Mouse (Mus musculus): Measurements from ENCODE around the gene Nt5e. TPM values are rescaled to one million over a fixed set of nuclear protein-coding genes. Genes with fewer than 3 reads are reported as not detected.

Nt5e gene
- polyA plus RNA-seq, 1 experiment from 2014 or later: 2.6 TPM

- Histone ChIP-seq H3K9me3 (ENCODE audit: control insufficient read depth, low read length) (no peaks in the 10 kb centered on the region), H3K4me3 (ENCODE audit: low read depth, low read length) (no peak overlapping the region), H3K4me1 (ENCODE audit: control insufficient read depth, insufficient read depth, low read length) (0 out of 2 replicates have a peak, but pooled peaks cover 3% of the 10 kb centered on the region), H3K36me3 (ENCODE audit: control insufficient read depth, insufficient read depth, low read length) (no peaks in the 10 kb centered on the region), H3K4me2 (ENCODE audit: low read depth, severe bottlenecking) (no peak overlapping the region), H3K9ac (ENCODE audit: low read length) (no peak overlapping the region), H3K27ac (replicated peaks; ENCODE audit: low read depth, low read length) (no peak overlapping the region), H3K27me3 (ENCODE audit: control insufficient read depth, insufficient read depth, low read length) (peaks cover 12% of the 10 kb centered on the region; the same call in 1 of the 2 replicates)
- 41% methylated on average over 3 of the region's 3 CpGs for WGBS
- ATAC-seq (ENCODE audit: insufficient number of reproducible peaks, low FRiP score, low TSS enrichment, low read depth) (no peak), DNase-seq (ENCODE audit: low spot score) (no peak)
Observed at GRCm38 (mm10) chr9:88332447-88332846, 5.5 kb downstream of the Nt5e start.

- 92% methylated on average over 1 of the region's 2 CpGs for WGBS
- Histone ChIP-seq H3K4me3 (ENCODE audit: low read depth, low read length) (no peak overlapping the region), H3K4me2 (ENCODE audit: low read depth, severe bottlenecking) (no peak overlapping the region), H3K9me3 (ENCODE audit: control insufficient read depth, low read length) (no peaks in the 10 kb centered on the region), H3K4me1 (ENCODE audit: control insufficient read depth, insufficient read depth, low read length) (no peaks in the 10 kb centered on the region), H3K9ac (ENCODE audit: low read length) (no peak overlapping the region), H3K27ac (replicated peaks; ENCODE audit: low read depth, low read length) (no peak overlapping the region), H3K27me3 (ENCODE audit: control insufficient read depth, insufficient read depth, low read length) (no peaks in the 10 kb centered on the region), H3K36me3 (ENCODE audit: control insufficient read depth, insufficient read depth, low read length) (no peaks in the 10 kb centered on the region)
- ATAC-seq (ENCODE audit: insufficient number of reproducible peaks, low FRiP score, low TSS enrichment, low read depth) (no peak), DNase-seq (ENCODE audit: low spot score) (no peak)
Observed at GRCm38 (mm10) chr9:88335839-88336238, 8.8 kb downstream of the Nt5e start.

GRCm38 (mm10) chr9:88340819-88341218, 13.8 kb downstream of the Nt5e start:
- no peak overlapping the region for H3K4me2 ChIP-seq (ENCODE audit: low read depth, severe bottlenecking)
- H3K9me3 ChIP-seq (ENCODE audit: control insufficient read depth, low read length): no peaks in the 10 kb centered on the region
- 89% methylated on average over 3 of the region's 3 CpGs for WGBS
- ATAC-seq (ENCODE audit: insufficient number of reproducible peaks, low FRiP score, low TSS enrichment, low read depth): no peak
- H3K4me1 ChIP-seq (ENCODE audit: control insufficient read depth, insufficient read depth, low read length): no peaks in the 10 kb centered on the region
- no peak overlapping the region for H3K27ac ChIP-seq (replicated peaks; ENCODE audit: low read depth, low read length)
- no peak for DNase-seq (ENCODE audit: low spot score)
- H3K4me3 ChIP-seq (ENCODE audit: low read depth, low read length): no peak overlapping the region
- H3K27me3 ChIP-seq (ENCODE audit: control insufficient read depth, insufficient read depth, low read length): no peaks in the 10 kb centered on the region
- H3K9ac ChIP-seq (ENCODE audit: low read length): no peak overlapping the region
- no peaks in the 10 kb centered on the region for H3K36me3 ChIP-seq (ENCODE audit: control insufficient read depth, insufficient read depth, low read length)

- DNase-seq (ENCODE audit: low spot score): no peak
- Histone ChIP-seq H3K4me2 (ENCODE audit: low read depth, severe bottlenecking) (no peak overlapping the region), H3K27me3 (ENCODE audit: control insufficient read depth, insufficient read depth, low read length) (no peaks in the 10 kb centered on the region), H3K36me3 (ENCODE audit: control insufficient read depth, insufficient read depth, low read length) (no peaks in the 10 kb centered on the region), H3K9ac (ENCODE audit: low read length) (no peak overlapping the region), H3K9me3 (ENCODE audit: control insufficient read depth, low read length) (no peaks in the 10 kb centered on the region), H3K4me1 (ENCODE audit: control insufficient read depth, insufficient read depth, low read length) (no peaks in the 10 kb centered on the region), H3K4me3 (ENCODE audit: low read depth, low read length) (no peak overlapping the region), H3K27ac (replicated peaks; ENCODE audit: low read depth, low read length) (no peak overlapping the region)
- 86% methylated on average over 7 of the region's 7 CpGs for WGBS
- no peak for ATAC-seq (ENCODE audit: insufficient number of reproducible peaks, low FRiP score, low TSS enrichment, low read depth)
Observed at GRCm38 (mm10) chr9:88342241-88342640, 15.2 kb downstream of the Nt5e start.

GRCm38 (mm10) chr9:88342701-88343100, 15.7 kb downstream of the Nt5e start:
- DNase-seq (ENCODE audit: low spot score): no peak
- no peak for ATAC-seq (ENCODE audit: insufficient number of reproducible peaks, low FRiP score, low TSS enrichment, low read depth)
- Histone ChIP-seq H3K4me3 (ENCODE audit: low read depth, low read length) (no peak overlapping the region), H3K4me2 (ENCODE audit: low read depth, severe bottlenecking) (no peak overlapping the region), H3K27ac (replicated peaks; ENCODE audit: low read depth, low read length) (no peak overlapping the region), H3K27me3 (ENCODE audit: control insufficient read depth, insufficient read depth, low read length) (no peaks in the 10 kb centered on the region), H3K9ac (ENCODE audit: low read length) (no peak overlapping the region), H3K36me3 (ENCODE audit: control insufficient read depth, insufficient read depth, low read length) (no peaks in the 10 kb centered on the region), H3K4me1 (ENCODE audit: control insufficient read depth, insufficient read depth, low read length) (no peaks in the 10 kb centered on the region), H3K9me3 (ENCODE audit: control insufficient read depth, low read length) (no peaks in the 10 kb centered on the region)
- WGBS: 88% methylated on average over 3 of the region's 3 CpGs

- ATAC-seq (ENCODE audit: insufficient number of reproducible peaks, low FRiP score, low TSS enrichment, low read depth) (no peak), DNase-seq (ENCODE audit: low spot score) (no peak)
- H3K36me3 ChIP-seq (ENCODE audit: control insufficient read depth, insufficient read depth, low read length): no peaks in the 10 kb centered on the region
- no peak overlapping the region for H3K27ac ChIP-seq (replicated peaks; ENCODE audit: low read depth, low read length)
- H3K4me1 ChIP-seq (ENCODE audit: control insufficient read depth, insufficient read depth, low read length): no peaks in the 10 kb centered on the region
- no peak overlapping the region for H3K9ac ChIP-seq (ENCODE audit: low read length)
- H3K4me2 ChIP-seq (ENCODE audit: low read depth, severe bottlenecking): no peak overlapping the region
- H3K27me3 ChIP-seq (ENCODE audit: control insufficient read depth, insufficient read depth, low read length): no peaks in the 10 kb centered on the region
- no peaks in the 10 kb centered on the region for H3K9me3 ChIP-seq (ENCODE audit: control insufficient read depth, low read length)
- H3K4me3 ChIP-seq (ENCODE audit: low read depth, low read length): no peak overlapping the region
- WGBS: 90% methylated on average over 2 of the region's 2 CpGs
Observed at GRCm38 (mm10) chr9:88344424-88344823, 17.4 kb downstream of the Nt5e start.

GRCm38 (mm10) chr9:88346857-88347256, 19.9 kb downstream of the Nt5e start:
- H3K9me3 ChIP-seq (ENCODE audit: control insufficient read depth, low read length): no peaks in the 10 kb centered on the region
- H3K9ac ChIP-seq (ENCODE audit: low read length): no peak overlapping the region
- 79% methylated on average over 5 of the region's 5 CpGs for WGBS
- no peaks in the 10 kb centered on the region for H3K36me3 ChIP-seq (ENCODE audit: control insufficient read depth, insufficient read depth, low read length)
- H3K27ac ChIP-seq (replicated peaks; ENCODE audit: low read depth, low read length): no peak overlapping the region
- H3K4me1 ChIP-seq (ENCODE audit: control insufficient read depth, insufficient read depth, low read length): no peaks in the 10 kb centered on the region
- H3K4me2 ChIP-seq (ENCODE audit: low read depth, severe bottlenecking): no peak overlapping the region
- H3K4me3 ChIP-seq (ENCODE audit: low read depth, low read length): no peak overlapping the region
- DNase-seq (ENCODE audit: low spot score) (no peak), ATAC-seq (ENCODE audit: insufficient number of reproducible peaks, low FRiP score, low TSS enrichment, low read depth) (no peak)
- H3K27me3 ChIP-seq (ENCODE audit: control insufficient read depth, insufficient read depth, low read length): no peaks in the 10 kb centered on the region

GRCm38 (mm10) chr9:88348623-88349022, 21.6 kb downstream of the Nt5e start:
- DNase-seq (ENCODE audit: low spot score): no peak
- H3K9me3 ChIP-seq (ENCODE audit: control insufficient read depth, low read length): no peaks in the 10 kb centered on the region
- 94% methylated on average over 6 of the region's 6 CpGs for WGBS
- ATAC-seq (ENCODE audit: insufficient number of reproducible peaks, low FRiP score, low TSS enrichment, low read depth): no peak
- H3K36me3 ChIP-seq (ENCODE audit: control insufficient read depth, insufficient read depth, low read length): no peaks in the 10 kb centered on the region
- H3K27ac ChIP-seq (replicated peaks; ENCODE audit: low read depth, low read length): no peak overlapping the region
- H3K9ac ChIP-seq (ENCODE audit: low read length): no peak overlapping the region
- no peak overlapping the region for H3K4me2 ChIP-seq (ENCODE audit: low read depth, severe bottlenecking)
- no peak overlapping the region for H3K4me3 ChIP-seq (ENCODE audit: low read depth, low read length)
- no peaks in the 10 kb centered on the region for H3K4me1 ChIP-seq (ENCODE audit: control insufficient read depth, insufficient read depth, low read length)
- H3K27me3 ChIP-seq (ENCODE audit: control insufficient read depth, insufficient read depth, low read length): no peaks in the 10 kb centered on the region

- Histone ChIP-seq H3K9ac (ENCODE audit: low read length) (no peak overlapping the region), H3K9me3 (ENCODE audit: control insufficient read depth, low read length) (no peaks in the 10 kb centered on the region), H3K27me3 (ENCODE audit: control insufficient read depth, insufficient read depth, low read length) (no peaks in the 10 kb centered on the region), H3K4me1 (ENCODE audit: control insufficient read depth, insufficient read depth, low read length) (no peaks in the 10 kb centered on the region), H3K27ac (replicated peaks; ENCODE audit: low read depth, low read length) (no peak overlapping the region), H3K4me2 (ENCODE audit: low read depth, severe bottlenecking) (no peak overlapping the region), H3K36me3 (ENCODE audit: control insufficient read depth, insufficient read depth, low read length) (no peaks in the 10 kb centered on the region), H3K4me3 (ENCODE audit: low read depth, low read length) (no peak overlapping the region)
- DNase-seq (ENCODE audit: low spot score) (no peak), ATAC-seq (ENCODE audit: insufficient number of reproducible peaks, low FRiP score, low TSS enrichment, low read depth) (no peak)
- 67% methylated on average over 1 of the region's 1 CpGs for WGBS
Observed at GRCm38 (mm10) chr9:88350317-88350716, 23.3 kb downstream of the Nt5e start.
